Mouse (Mus musculus) right cerebral cortex, postnatal 14 days (tissue): Measurements from ENCODE around the gene Bsn.
"Not testable (repeated sequence)": the region's sequence is repeated elsewhere in the genome, so short reads cannot be mapped to it uniquely, and the experiment has no call there.

Experiments used
- DNase-seq: peaks from one replicate; pipeline ENCODE4 v3.0.0; 2022

Gene Bsn

GRCm38 (mm10) chr9:108147606-108148005, 42.6 kb downstream of the Bsn start:
- DNase-seq = no peak

- no peak for DNase-seq
Observed at GRCm38 (mm10) chr9:108146451-108146850, 43.7 kb downstream of the Bsn start.

DNA sequence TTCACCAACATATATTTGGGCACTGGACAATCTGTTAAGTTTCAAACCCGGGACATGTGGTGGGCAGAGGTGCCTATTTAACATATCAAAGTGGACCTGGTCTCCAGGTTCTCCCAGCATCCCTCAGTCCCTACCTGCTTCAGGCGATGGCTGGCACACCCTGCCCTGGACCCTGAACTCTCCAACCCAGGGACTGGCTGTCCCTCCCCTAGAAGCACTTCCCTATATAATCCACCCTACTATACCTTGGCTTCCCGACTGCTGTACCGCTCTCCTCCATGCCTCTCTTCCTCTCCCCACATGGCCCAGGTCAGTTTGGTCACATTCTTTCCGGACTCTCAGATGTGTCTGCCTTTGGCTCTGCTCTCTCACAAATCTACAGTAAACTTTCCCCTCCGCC, 44.4 kb downstream of the Bsn start:
- DNase-seq = no peak

- no peak for DNase-seq
Observed at GRCm38 (mm10) chr9:108144371-108145270, 45.6 kb downstream of the Bsn start.

DNA sequence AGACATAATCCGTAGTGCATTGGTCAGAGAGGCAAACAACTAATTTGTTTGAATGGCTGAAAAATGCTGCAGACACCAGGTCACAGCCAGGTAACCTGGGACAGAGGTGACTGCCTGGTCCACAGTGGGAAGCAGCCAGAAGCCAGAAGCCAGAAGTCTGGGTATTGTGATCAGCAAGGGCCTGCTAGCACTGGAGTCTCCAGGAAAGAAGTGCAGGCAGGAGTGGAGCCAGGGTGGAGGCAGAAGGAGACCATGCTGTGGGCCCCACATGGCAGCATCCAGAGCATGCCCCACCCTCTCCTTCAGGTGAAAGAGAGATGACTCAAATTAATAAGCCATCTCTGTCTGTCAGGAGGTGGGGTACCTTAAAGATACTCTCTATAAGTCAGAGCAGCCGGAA, 46.7 kb downstream of the Bsn start:
- DNase-seq = no peak

- no peak for DNase-seq
Observed at GRCm38 (mm10) chr9:108141387-108141786, 48.8 kb downstream of the Bsn start.

- no peak for DNase-seq
Observed at GRCm38 (mm10) chr9:108139963-108140695, 50.1 kb downstream of the Bsn start.

DNA sequence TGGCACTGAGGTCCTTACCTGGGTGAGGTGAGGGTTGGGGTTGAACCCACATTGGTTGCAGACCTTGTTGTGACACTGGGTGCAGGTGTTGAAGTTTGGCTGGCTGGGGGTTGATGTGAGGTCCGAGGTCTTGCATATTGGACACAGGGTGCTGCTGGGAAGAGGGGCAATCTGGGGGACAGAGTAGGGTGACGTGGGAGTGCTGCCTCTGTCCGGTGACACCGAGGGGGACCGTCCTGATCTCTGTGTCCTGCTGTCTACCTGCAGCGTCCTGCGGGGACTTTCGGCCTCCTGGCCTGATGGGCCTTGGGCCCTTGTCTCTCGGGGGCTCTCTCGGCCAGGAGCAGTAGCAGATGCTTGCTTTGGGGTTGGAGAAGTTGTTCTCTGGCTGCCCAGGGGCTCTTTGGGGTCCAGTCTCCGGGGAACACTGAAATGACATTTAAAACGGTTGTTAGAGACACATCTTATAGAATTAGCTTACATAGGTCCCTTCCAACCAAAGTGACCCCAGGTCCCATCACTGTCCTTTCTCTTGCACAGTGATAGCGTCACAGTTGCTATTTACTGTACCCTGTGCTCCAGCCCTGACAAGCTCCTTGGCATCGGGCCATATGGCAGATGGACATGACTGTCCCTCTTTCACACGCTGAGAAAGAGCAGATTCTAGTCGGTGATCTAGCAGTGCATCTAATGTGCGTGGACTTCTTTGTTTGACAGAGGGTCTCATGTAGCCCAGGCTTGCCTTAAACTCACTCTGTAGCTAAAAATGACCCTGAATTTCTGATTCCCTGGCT, 50.8 kb downstream of the Bsn start:
- no peak for DNase-seq

DNA sequence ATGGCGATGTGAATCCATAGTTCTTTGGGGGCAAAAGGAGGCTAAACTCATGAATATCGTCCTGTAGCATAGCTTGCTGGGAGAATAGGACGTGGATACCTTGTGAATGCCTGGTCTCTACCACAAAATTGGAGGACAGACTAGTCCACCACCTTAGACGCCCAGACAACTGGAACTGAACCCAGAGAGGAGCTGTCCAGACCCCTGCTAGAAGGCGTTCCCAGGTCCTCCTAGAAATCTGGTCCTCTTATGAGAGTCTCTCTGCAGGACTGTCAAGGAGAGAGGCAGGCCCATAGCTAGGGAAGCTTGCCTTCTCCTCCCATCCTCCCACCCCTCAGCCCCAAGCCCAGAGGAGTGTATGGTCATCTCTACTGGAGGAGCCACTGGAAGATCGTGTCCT, 52.1 kb downstream of the Bsn start:
- no peak for DNase-seq

DNA sequence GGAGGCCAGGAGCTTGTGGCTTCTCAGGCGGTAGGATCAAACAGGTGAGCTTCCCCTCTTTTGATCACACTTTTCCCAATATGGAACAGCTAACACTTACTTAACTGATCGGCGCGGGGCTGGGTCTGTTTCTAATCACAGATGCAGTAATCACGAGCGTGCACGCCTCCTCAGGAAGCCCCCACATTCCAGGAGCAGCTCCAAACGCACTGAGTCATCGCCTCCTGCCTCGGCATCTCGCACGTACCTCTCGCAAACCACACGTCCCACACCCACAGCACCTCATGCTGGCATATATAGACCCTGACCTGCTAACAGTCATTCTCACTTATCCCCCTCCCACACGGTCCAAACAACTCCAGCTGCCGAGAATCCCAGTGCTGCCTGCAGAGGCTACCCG, 52.7 kb downstream of the Bsn start:
- peak; percentile 80 for DNase-seq

DNA sequence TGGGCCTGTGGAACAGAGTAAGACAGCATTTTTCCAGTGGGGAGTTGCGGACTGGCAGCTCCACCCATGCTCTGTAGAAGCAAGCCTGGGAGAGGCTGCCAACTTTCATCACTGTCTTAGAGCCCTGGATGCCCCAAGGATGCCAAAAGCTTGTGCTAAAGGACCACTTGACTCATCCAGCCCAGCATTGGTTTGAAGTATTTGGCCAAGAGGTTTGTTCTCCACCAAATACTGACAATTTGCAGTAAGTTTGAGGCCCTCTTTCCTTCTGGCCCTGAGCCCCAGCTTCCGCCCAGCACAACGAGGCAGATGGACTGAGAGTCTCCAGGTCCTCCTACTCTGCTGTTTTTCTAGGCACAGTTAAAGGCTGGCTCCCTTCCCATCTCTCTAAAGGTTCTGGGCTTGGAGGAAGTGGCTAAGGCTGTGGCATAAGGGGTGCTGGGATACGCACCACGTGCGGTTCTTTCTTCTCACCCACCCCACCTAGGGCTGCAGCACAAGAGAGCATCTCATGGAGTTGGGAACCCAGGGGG, 53.2 kb downstream of the Bsn start:
- no peak for DNase-seq

DNA sequence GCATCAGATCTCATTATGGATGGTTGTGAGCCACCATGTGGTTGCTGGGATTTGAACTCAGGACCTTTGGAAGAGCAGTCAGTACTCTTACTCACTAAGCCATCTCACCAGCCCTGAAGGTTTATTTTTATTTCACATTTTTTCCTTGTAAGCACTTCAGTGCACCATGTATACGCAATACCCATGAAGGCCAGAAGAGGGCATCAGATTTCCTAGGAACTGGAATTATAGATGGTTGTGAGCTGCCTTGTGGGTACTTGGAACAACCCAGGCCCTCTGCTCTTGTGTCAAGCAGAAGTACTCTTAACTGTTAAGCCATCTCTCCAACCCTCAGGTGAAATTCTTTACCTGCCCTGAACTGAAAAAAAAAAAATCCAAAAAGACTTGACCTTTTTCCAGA, 54.0 kb downstream of the Bsn start:
- no peak for DNase-seq

GRCm38 (mm10) chr9:108135679-108136078, 54.5 kb downstream of the Bsn start:
- not testable (repeated sequence) for DNase-seq

DNA sequence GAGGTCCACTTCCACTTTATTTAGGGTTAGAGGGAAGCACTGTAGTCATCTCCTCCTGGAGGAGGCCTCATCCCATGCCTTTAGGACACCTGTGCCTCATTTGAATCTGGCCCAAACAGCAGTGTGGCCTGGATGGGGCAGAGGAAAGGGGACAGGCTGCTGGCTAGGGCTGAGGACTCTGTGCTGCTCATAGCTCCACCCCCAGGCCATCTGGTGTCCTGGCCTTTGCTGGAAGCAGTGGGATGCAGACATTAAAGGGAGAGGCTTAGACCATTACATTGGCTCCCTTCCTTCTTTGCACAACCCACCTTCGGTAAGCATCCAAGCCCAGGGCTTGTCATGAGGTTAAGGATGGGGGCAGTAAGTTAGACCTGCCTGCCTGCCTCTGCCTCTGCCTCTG, 56.7 kb downstream of the Bsn start:
- DNase-seq = no peak

DNA sequence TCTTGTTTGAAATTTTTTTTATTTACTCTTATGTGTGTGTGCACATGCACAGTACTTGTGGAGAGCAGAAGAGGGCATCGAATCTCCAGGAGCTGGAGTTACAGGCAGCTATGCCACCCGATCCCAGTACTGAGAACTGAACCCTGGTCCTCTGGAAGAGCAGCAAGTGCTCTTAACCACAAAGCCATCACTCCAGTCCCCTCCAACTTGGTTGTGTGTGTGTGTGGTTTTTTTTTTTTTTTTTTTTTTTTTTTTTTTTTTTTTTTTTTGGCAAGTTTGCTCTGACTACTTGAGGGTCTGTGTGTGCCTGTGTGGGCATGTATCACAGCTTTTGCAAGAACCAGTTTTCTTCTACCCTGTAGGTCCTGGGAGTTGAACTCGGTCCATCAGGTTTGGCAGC, 57.8 kb downstream of the Bsn start:
- DNase-seq = no peak

DNA sequence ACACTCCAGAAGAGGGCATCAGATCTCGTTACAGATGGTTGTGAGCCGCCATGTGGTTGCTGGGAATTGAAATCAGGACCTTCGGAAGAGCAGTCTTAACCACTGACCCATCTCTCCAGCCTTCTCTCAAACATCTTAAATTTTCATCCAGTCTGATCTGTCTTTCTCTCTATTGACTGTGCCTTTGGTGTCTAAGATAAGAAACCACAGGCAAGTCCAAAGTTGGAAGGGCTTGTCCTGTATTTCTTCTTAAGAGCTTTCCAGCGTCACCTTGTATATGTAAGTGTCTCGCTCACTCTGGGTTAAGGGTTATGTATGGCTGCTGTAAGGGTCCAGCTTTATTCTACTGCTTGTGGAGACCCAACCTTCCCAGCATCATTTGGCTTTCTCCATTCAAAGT, 58.7 kb downstream of the Bsn start:
- DNase-seq = no peak

DNA sequence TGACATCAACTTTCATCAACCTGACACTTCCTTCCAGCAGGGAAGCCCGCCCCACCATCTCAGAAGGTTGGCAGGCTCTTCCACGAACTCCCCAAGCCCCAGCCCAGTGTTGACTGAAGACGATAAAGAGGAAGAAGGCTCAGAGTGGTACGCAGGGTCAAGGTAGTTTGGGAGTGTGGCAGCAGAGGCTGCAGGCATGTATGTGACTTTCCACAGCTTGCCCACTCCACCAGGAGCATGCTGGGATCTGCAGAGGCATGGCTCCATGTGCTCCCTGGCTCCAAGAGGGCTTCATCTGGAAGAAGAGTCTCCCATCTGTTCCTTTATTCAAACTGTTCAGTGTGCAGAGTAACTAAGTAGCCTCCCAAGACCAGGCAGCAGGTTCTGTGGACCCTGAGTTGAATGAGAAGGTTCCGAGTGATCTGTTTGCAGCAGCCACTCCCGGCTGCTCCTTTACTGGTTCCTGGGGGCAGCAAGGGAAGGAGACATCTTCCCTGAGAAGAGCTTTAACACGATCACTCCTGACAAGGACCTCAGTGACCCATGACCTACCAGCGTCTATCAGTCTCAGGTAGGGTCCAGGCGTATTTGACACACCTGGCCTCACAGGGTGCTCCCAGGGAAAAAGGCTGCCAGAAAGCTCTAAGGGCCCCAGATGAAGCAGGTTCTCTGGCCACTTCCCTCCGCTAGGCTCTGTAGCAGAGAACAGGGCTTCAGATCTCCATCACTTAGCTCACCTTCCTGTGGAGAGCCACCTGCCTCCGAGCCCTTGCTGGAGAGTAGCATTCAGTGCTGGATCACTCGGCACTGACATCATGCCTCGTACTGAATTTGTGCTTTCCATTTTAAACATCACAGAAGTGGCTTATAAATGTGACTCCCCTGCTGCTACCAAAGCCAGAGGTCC, 60.9 kb downstream of the Bsn start:
- DNase-seq = no peak

- peak; percentile 58 for DNase-seq
Observed at GRCm38 (mm10) chr9:108128248-108128647, 61.9 kb downstream of the Bsn start.

- DNase-seq = no peak
Observed at GRCm38 (mm10) chr9:108126436-108127180, 63.6 kb downstream of the Bsn start.

DNA sequence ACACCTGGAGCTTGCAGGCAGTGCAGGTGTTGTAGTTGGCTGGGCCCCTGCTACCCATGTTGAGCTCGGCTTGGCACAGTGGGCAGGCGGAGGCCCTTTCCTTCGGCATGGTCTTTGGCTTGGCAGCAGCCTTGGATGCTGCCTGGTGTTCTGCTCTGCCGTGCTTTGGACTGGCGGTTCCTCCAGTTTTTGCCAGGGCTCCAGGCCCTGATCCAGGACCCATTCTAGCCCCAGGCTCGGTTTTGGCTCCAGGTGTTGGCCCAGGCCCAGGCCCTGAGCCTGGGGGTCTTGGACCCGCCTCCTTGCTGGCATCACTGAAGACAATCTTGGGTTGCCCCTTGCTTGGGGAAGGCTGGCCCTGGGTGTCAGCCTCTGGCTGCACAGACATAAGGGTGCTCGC, 64.5 kb downstream of the Bsn start:
- DNase-seq = no peak

- DNase-seq = no peak
Observed at GRCm38 (mm10) chr9:108123916-108124315, 66.3 kb downstream of the Bsn start.
